9 mouse cellular contexts compared by ENCODE assay signal in genomic region chr11:72136231-72136982, GRCm38 (mm10). TPM values are rescaled to one million over a fixed set of nuclear protein-coding genes. Genes with fewer than 3 reads are reported as not detected.
DNase-seq lines count a peak whose midpoint lies in the region; ATAC-seq and TF ChIP-seq lines count a peak whose summit lies in the region.
"Had no signal": no experiment of that assay in that cellular context is flagged by ENCODE, and none has a peak within 500 bp of the region (broad histone marks: within the 10 kb centered on the region; RNA-seq: fewer than 3 reads in every experiment).

No protein-coding gene starts in this region.

- ATAC-seq in cerebellum, adult (ENCODE audit: insufficient number of reproducible peaks, low FRiP score, low TSS enrichment), result no peak
- no peak for ATAC-seq in neural tube, embryonic 11.5 days (ENCODE audit: insufficient read depth, low FRiP score, low TSS enrichment)
- ATAC-seq in lung, postnatal 0 days, result peak; percentile 77

- H3K27ac ChIP-seq in neural tube, embryonic 11.5 days (ENCODE audit: low read depth, low read length), result no peak overlapping the region
- H3K27ac ChIP-seq in lung, postnatal 0 days (ENCODE audit: low read length), result peak overlapping the region; percentile 91

- peak; percentile 54 for DNase-seq in cerebellum, adult 9-11 months
- no peak for DNase-seq in neural tube, embryonic 11.5 days (ENCODE audit: low spot score)
- DNase-seq in neural tube, embryonic 10.5 days (ENCODE audit: extremely low spot score, low spot score), result no peak
- peak; percentile 83 for DNase-seq in lung, postnatal 0 days (ENCODE audit: low spot score)
- DNase-seq in right cerebral cortex, postnatal 10 days (ENCODE audit: low spot score in 2 of 2), result no peak
- DNase-seq in urinary bladder, postnatal 4 days (ENCODE audit: low spot score in 2 of 2), result no peak
- DNase-seq in retina, embryonic 14.5 days (ENCODE audit: low spot score), result no peak

- H3K4me3 ChIP-seq in neural tube, embryonic 11.5 days (ENCODE audit: low read depth, low read length), result peak overlapping the region; percentile 63
- H3K4me3 ChIP-seq in lung, postnatal 0 days (ENCODE audit: low read depth, low read length), result peak overlapping the region; percentile 67; the same call in 1 of the 2 replicates
- H3K4me3 ChIP-seq: myocyte had no signal

- 20% methylated on average over 11 of the region's 11 CpGs for WGBS in neural tube, embryonic 11.5 days
- 34% methylated on average over 11 of the region's 11 CpGs for WGBS in lung, postnatal 0 days

- no peaks in the 10 kb centered on the region for H3K36me3 ChIP-seq in neural tube, embryonic 11.5 days (ENCODE audit: control insufficient read depth, insufficient read depth, low read length)
- H3K36me3 ChIP-seq in lung, postnatal 0 days (ENCODE audit: insufficient read depth, low read length), result no peaks in the 10 kb centered on the region

- H3K4me1 ChIP-seq in neural tube, embryonic 11.5 days (ENCODE audit: control insufficient read depth, insufficient read depth, low read length), result peaks cover 6% of the 10 kb centered on the region; the same call in 1 of the 2 replicates
- peaks cover 18% of the 10 kb centered on the region for H3K4me1 ChIP-seq in lung, postnatal 0 days (ENCODE audit: insufficient read depth, low read depth, low read length)

- peak overlapping the region; percentile 99 for H3K4me2 ChIP-seq in neural tube, embryonic 11.5 days (ENCODE audit: low read depth)
- peak overlapping the region; percentile 96 for H3K4me2 ChIP-seq in lung, postnatal 0 days (replicated peaks; ENCODE audit: low read depth, low read length)

- H3K27me3 ChIP-seq in neural tube, embryonic 11.5 days (ENCODE audit: control insufficient read depth, insufficient read depth, low read length), result peaks cover 39% of the 10 kb centered on the region
- H3K27me3 ChIP-seq in lung, postnatal 0 days (replicated peaks; ENCODE audit: insufficient read depth, low read length), result peaks cover 7% of the 10 kb centered on the region; the same call in 1 of the 2 replicates

- peak; percentile 40; the same call in 1 of the 2 replicates for TF ChIP-seq EP300 in lung, postnatal 0 days (IDR thresholded peaks at IDR 0.05)

- TF ChIP-seq CTCF in lung, postnatal 0 days (IDR thresholded peaks at IDR 0.05), result no peak

- H3K9me3 ChIP-seq in neural tube, embryonic 11.5 days (ENCODE audit: control insufficient read depth, low read length), result no peaks in the 10 kb centered on the region
- no peaks in the 10 kb centered on the region for H3K9me3 ChIP-seq in lung, postnatal 0 days (ENCODE audit: low read length)

- H3K9ac ChIP-seq in neural tube, embryonic 11.5 days (ENCODE audit: low read length), result peak overlapping the region; percentile 67; the same call in 1 of the 2 replicates
- H3K9ac ChIP-seq in lung, postnatal 0 days (replicated peaks; ENCODE audit: low read depth), result peak overlapping the region; percentile 69

RNA-seq across cellular contexts. Expression of gene Pitpnm3, which starts 0.8 kb away (rescaled TPM):
- 0.23 and 0.31 TPM in 2 replicates for polyA plus RNA-seq in neural tube, embryonic 11.5 days (2014; fragmentation: Nextera tagmentation; extraction: Ambion mirVana)
- 8.3 and 8.5 TPM in 2 replicates for polyA plus RNA-seq in lung, postnatal 0 days (2015; fragmentation: Nextera tagmentation; extraction: Ambion mirVana)

Comparison
In these comparisons a context has a peak if more than half of its experiments do, and no peak if none do; other contexts are left out.
1. DNase-seq: peak in cerebellum, adult 9-11 months (single experiment) and lung, postnatal 0 days (single experiment); none in neural tube, embryonic 11.5 days (single experiment), neural tube, embryonic 10.5 days (single experiment), right cerebral cortex, postnatal 10 days (0 of 2), urinary bladder, postnatal 4 days (0 of 2) and retina, embryonic 14.5 days (single experiment).